Mouse (Mus musculus) megakaryocyte, embryonic 14.5 days (primary cell): ENCODE data around the gene Nectin4.

Experiments
- FLI1 ChIP-seq: IDR thresholded peaks from 2 replicates; pipeline ENCODE4 v1.6.1; 2012; ENCODE audit warnings: low read length, inconsistent platforms, mixed read lengths
- GATA1 ChIP-seq: IDR thresholded peaks from 3 replicates; pipeline ENCODE4 v1.6.1; 2012; ENCODE audit warnings: mixed read lengths, low read length, inconsistent platforms, borderline replicate concordance

- TF ChIP-seq FLI1, result no peak
- no peak for TF ChIP-seq GATA1
These were observed 40.3 kb upstream of the Nectin4 start for GRCm38 (mm10) chr1:171329433-171330215.
